Mouse (Mus musculus) limb, embryonic 14.5 days (tissue): ENCODE results near the gene Gck. TPM values are rescaled to one million over a fixed set of nuclear protein-coding genes. Genes with fewer than 3 reads are reported as not detected.

ENCODE experiments used
- ATAC-seq: fragments of 200-750 bp; cut with Nextera tagmentation; 2 replicates; pipeline ENCODE4 v1.8.0; 2017; ENCODE audit warnings: low read depth, moderate number of reproducible peaks, moderate TSS enrichment; ENCODE audit not compliant: low FRiP score
- DNase-seq: peaks from one replicate; pipeline ENCODE4 v3.0.0-alpha.2; 2015; ENCODE audit warnings: low spot score
- H3K27ac ChIP-seq: fragments of 300-500 bp; sonication (generic); replicated peaks from 2 replicates; pipeline ENCODE4 v1.5.1; 2014; ENCODE audit warnings: low read depth, mild to moderate bottlenecking, low read length, moderate library complexity, mixed read lengths
- H3K27me3 ChIP-seq: fragments of 300-500 bp; sonication (generic); 2 replicates; pipeline ENCODE4 v1.6.1; 2014; ENCODE audit warnings: low read length, mixed read lengths; ENCODE audit not compliant: control insufficient read depth, insufficient read depth
- H3K36me3 ChIP-seq: fragments of 300-500 bp; sonication (generic); 2 replicates; pipeline ENCODE4 v1.6.1; 2014; ENCODE audit warnings: mild to moderate bottlenecking, low read length, moderate library complexity, mixed read lengths; ENCODE audit not compliant: control insufficient read depth, insufficient read depth
- H3K4me1 ChIP-seq: fragments of 300-500 bp; sonication (generic); 2 replicates; pipeline ENCODE4 v1.6.1; 2014; ENCODE audit warnings: antibody characterized with exemption, low read length, mixed read lengths; ENCODE audit not compliant: control insufficient read depth, insufficient read depth
- H3K4me2 ChIP-seq: fragments of 300-500 bp; sonication (generic); replicated peaks from 2 replicates; pipeline ENCODE4 v1.6.1; 2014; ENCODE audit warnings: low read depth, mild to moderate bottlenecking, low read length, moderate library complexity; ENCODE audit not compliant: severe bottlenecking
- H3K4me3 ChIP-seq: fragments of 300-500 bp; sonication (generic); replicated peaks from 2 replicates; pipeline ENCODE4 v1.5.1; 2014; ENCODE audit warnings: low read length
- H3K9ac ChIP-seq: fragments of 300-500 bp; sonication (generic); 2 replicates; pipeline ENCODE4 v1.6.1; 2014; ENCODE audit warnings: mild to moderate bottlenecking, low read depth, low read length, moderate library complexity; ENCODE audit not compliant: severe bottlenecking
- H3K9me3 ChIP-seq: fragments of 300-500 bp; sonication (generic); 2 replicates; pipeline ENCODE4 v1.6.1; 2016; ENCODE audit warnings: low read length; ENCODE audit not compliant: control insufficient read depth
- POLR2A ChIP-seq: fragments of 200-500 bp; IDR thresholded peaks from 2 replicates; pipeline ENCODE4 v1.8.0; 2012; ENCODE audit warnings: inconsistent platforms, mild to moderate bottlenecking, moderate library complexity, borderline replicate concordance; ENCODE audit not compliant: insufficient read depth, insufficient read length; ENCODE audit errors: extremely low read depth
- WGBS: fragments of 180-500 bp; shearing (Covaris S2); extraction: QIAGEN DNeasy Blood & Tissue Kit; methylation state at CpG from one replicate; pipeline ENCODE4 v1.1.7; 2014; 5-methylcytosine and 5-hydroxymethylcytosine counted together
- polyA plus RNA-seq, 2 experiments: library from polyadenylated mRNA; depleted of rRNA in 1 of 2; stranded (reverse) in 1 of 2; unstranded in 1 of 2; fragments of >200 nt; fragmentation: Nextera tagmentation in 1 of 2; extraction: Ambion mirVana in 1 of 2; gene quantifications; 2 replicates each; pipeline versions ENCODE4 v1.2.1 to v1.2.3; 2012 to 2014

The Gck gene
- polyA plus RNA-seq, 2 experiments = 0.74 to 0.83 TPM

- no peak overlapping the region for H3K9ac ChIP-seq
- TF ChIP-seq POLR2A = no peak
Measured at GRCm38 (mm10) chr11:5971202-5971601, 21.3 kb upstream of the Gck start.

DNA sequence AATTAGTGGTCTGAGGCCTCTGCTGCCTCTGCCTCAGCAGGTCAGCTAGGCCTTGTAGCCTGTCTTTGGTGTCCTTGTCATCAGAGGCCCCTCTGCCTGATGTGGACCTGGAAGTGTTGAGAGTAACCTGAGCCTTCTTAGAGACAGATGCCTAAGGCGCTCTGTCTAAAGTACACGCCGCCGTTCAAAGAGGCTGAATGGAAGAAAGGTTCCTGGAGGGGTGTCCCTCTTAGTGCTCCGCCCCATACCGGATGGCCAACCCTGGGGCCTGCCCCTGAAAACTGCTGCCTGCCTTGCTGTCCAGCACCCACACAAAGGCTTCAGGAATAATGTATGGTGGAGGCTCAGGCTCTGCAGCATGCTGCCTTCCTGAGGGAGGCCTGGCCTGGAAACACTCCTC lies 18.3 kb upstream of the Gck start:
- whole genome bisulfite sequencing = 72% methylated on average over 6 of the region's 6 CpGs
- Histone ChIP-seq H3K4me3 (no peak overlapping the region), H3K9ac (no peak overlapping the region), H3K27me3 (no peaks in the 10 kb centered on the region), H3K9me3 (no peaks in the 10 kb centered on the region), H3K4me2 (no peak overlapping the region), H3K27ac (no peak overlapping the region), H3K4me1 (no peaks in the 10 kb centered on the region; the same call in 1 of the 2 replicates), H3K36me3 (peaks cover 67% of the 10 kb centered on the region)
- TF ChIP-seq POLR2A = no peak
- no peak for DNase-seq
- no peak for ATAC-seq

More at GRCm38 (mm10) chr11:5971202-5971601, 21.3 kb upstream of the Gck start:
- Histone ChIP-seq H3K27me3 (no peaks in the 10 kb centered on the region), H3K27ac (no peak overlapping the region), H3K4me1 (no peaks in the 10 kb centered on the region; the same call in 1 of the 2 replicates), H3K36me3 (peaks cover 37% of the 10 kb centered on the region), H3K4me2 (no peak overlapping the region), H3K9me3 (no peaks in the 10 kb centered on the region), H3K4me3 (no peak overlapping the region)
- ATAC-seq (no peak), DNase-seq (no peak)
- WGBS = 29% methylated on average over 7 of the region's 7 CpGs

DNA sequence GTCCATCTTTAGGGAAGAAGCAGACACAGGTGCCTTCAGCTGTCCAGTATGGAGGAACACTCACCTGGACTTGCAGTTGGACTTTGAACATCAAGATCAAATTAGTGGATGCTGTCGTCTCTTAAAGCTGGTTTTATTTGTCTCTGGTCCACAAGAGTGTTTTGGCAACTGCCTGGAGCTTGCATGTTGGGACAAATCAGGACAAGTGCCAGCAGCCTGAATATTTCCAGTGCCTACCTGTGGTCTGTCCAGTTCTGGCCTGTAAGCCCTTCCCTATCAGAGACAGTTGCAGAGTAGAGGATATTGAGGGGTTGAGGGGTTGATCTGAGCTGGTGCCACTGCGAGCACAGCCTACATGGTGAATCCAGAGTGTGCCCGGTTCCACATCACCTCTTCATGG lies 16.9 kb upstream of the Gck start:
- TF ChIP-seq POLR2A = no peak
- WGBS = 86% methylated on average over 3 of the region's 3 CpGs

GRCm38 (mm10) chr11:5965865-5966264 lies 16.0 kb upstream of the Gck start:
- ATAC-seq (no peak), DNase-seq (no peak)
- Histone ChIP-seq H3K27ac (no peak overlapping the region), H3K4me1 (no peaks in the 10 kb centered on the region; the same call in 1 of the 2 replicates), H3K4me3 (no peak overlapping the region), H3K9me3 (no peaks in the 10 kb centered on the region), H3K36me3 (peaks cover 90% of the 10 kb centered on the region), H3K9ac (no peak overlapping the region), H3K4me2 (no peak overlapping the region), H3K27me3 (no peaks in the 10 kb centered on the region)
- WGBS = 85% methylated on average over 11 of the region's 11 CpGs
- no peak for TF ChIP-seq POLR2A

More for the DNA sequence above, 16.9 kb upstream of the Gck start:
- no peaks in the 10 kb centered on the region for H3K27me3 ChIP-seq
- ATAC-seq (no peak), DNase-seq (no peak)
- no peaks in the 10 kb centered on the region; the same call in 1 of the 2 replicates for H3K4me1 ChIP-seq
- H3K4me2 ChIP-seq = no peak overlapping the region
- H3K4me3 ChIP-seq = no peak overlapping the region
- no peak overlapping the region for H3K27ac ChIP-seq
- no peak overlapping the region for H3K9ac ChIP-seq
- H3K36me3 ChIP-seq = peaks cover 81% of the 10 kb centered on the region
- H3K9me3 ChIP-seq = no peaks in the 10 kb centered on the region

DNA sequence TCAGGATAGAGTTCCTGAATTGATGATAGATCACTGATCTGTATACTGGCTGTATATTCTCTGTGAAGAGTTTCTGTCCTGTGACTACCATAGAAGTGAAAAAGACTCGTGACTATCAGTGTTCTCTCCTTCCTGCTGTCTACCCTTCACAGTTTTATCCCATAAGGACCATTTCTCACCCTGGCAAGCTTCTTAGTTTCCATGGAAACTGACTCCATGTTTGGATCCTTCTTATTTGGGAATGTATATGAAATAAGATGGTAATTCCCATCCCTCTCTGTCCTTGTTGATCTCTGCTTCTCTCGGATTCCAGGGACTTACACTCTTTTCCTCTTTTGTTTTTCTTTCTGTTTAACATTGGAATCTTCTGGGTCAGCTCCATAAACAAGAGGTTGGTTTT lies 10.2 kb upstream of the Gck start:
- WGBS = 82% methylated on average over 2 of the region's 2 CpGs
- peaks cover 4% of the 10 kb centered on the region for H3K4me1 ChIP-seq
- no peak overlapping the region for H3K4me3 ChIP-seq
- H3K9me3 ChIP-seq = no peaks in the 10 kb centered on the region
- H3K27me3 ChIP-seq = no peaks in the 10 kb centered on the region
- no peak overlapping the region for H3K27ac ChIP-seq
- peaks cover 56% of the 10 kb centered on the region for H3K36me3 ChIP-seq
- ATAC-seq (no peak), DNase-seq (no peak)
- H3K9ac ChIP-seq = no peak overlapping the region
- TF ChIP-seq POLR2A = no peak
- H3K4me2 ChIP-seq = no peak overlapping the region
